Mouse (Mus musculus): ENCODE data around the gene Dmkn.

DNA sequence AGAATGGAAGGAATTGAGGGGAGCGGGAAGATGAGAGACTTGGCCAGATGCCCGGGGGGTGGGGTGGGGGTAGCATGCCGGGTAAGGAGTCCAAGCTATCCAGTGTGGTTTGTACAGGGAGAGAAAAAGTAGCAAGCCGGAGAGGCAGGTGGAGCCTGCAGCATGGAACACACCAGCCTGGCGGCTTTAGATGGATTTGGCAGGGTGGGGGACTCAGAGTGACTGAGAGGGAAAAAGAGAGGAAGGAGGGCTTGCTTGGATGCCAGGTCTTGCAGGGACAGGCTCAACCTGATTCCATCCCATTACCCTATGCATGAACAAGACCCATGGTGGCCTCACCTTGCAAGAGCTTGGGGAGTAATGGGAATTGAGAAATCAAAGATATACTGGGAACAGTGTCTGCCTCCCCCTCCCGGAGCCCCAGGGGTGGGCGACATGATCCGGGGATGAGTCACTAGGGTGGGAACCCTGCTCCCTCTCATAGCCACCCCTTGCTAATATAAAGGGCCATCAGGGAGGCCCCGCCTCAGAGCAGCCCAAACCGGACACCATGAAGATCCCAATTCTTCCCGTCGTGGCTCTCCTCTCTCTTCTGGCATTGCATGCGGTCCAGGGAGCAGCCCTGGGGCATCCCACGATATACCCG lies 23.9 kb downstream of the Dmkn start, which contains the start of gene Krtdap:
- TF ChIP-seq CTCF (IDR thresholded peaks at IDR 0.05): no peak
- no peak for TF ChIP-seq EP300 (IDR thresholded peaks at IDR 0.05)
